Mouse (Mus musculus): Measurements from ENCODE around the gene Gm4884.
"Not testable (repeated sequence)": the region's sequence is repeated elsewhere in the genome, so short reads cannot be mapped to it uniquely, and the experiment has no call there.

Gm4884 gene

GRCm38 (mm10) chr7:41032419-41032818 lies at the start of gene Gm4884:
Gene Gm4884, plus strand, starts transcription at chr7:41032719.
- DNase-seq (ENCODE audit: low read depth, low spot score): not testable (repeated sequence)

GRCm38 (mm10) chr7:40987243-40987642 lies 45.3 kb upstream of the Gm4884 start, which contains the start of gene 4930433I11Rik:
Gene 4930433I11Rik, plus strand, starts transcription at chr7:40987543.
- DNase-seq (ENCODE audit: low read depth, low spot score): no peak

- not testable (repeated sequence) for DNase-seq (ENCODE audit: low read depth, low spot score)
These were observed 11.5 kb downstream of the Gm4884 start for GRCm38 (mm10) chr7:41044058-41044457.

Data from retina, adult 2 months (tissue).